Mouse (Mus musculus) lung, postnatal 0 days (tissue): ENCODE results near the gene Prkcz. TPM values are rescaled to one million over a fixed set of nuclear protein-coding genes. Genes with fewer than 3 reads are reported as not detected.

ENCODE experiments used
- ATAC-seq: fragments of 200-750 bp; cut with Nextera tagmentation; 2 replicates; pipeline ENCODE4 v1.8.0; 2017; ENCODE audit warnings: moderate library complexity
- DNase-seq: peaks from one replicate; pipeline ENCODE4 v3.0.0-alpha.2; 2016; ENCODE audit warnings: low spot score
- H3K27ac ChIP-seq: fragments of 300-500 bp; sonication (generic); 2 replicates; pipeline ENCODE4 v1.5.1; 2014; ENCODE audit warnings: antibody characterized with exemption, mild to moderate bottlenecking, low read length, mixed read lengths
- H3K27me3 ChIP-seq: fragments of 300-500 bp; sonication (generic); replicated peaks from 2 replicates; pipeline ENCODE4 v1.6.1; 2014; ENCODE audit warnings: low read length, mixed read lengths; ENCODE audit not compliant: insufficient read depth
- H3K36me3 ChIP-seq: fragments of 300-500 bp; sonication (generic); 2 replicates; pipeline ENCODE4 v1.6.1; 2014; ENCODE audit warnings: low read length, mixed read lengths; ENCODE audit not compliant: insufficient read depth
- H3K4me1 ChIP-seq: fragments of 300-500 bp; sonication (generic); 2 replicates; pipeline ENCODE4 v1.6.1; 2014; ENCODE audit warnings: antibody characterized with exemption, low read depth, low read length, mixed read lengths; ENCODE audit not compliant: insufficient read depth
- H3K4me2 ChIP-seq: fragments of 300-500 bp; sonication (generic); replicated peaks from 2 replicates; pipeline ENCODE4 v1.6.1; 2014; ENCODE audit warnings: low read depth, mild to moderate bottlenecking, low read length, moderate library complexity, mixed read lengths
- H3K4me3 ChIP-seq: fragments of 300-500 bp; sonication (generic); 2 replicates; pipeline ENCODE4 v1.5.1; 2014; ENCODE audit warnings: low read depth, low read length
- H3K9ac ChIP-seq: fragments of 300-500 bp; sonication (generic); replicated peaks from 2 replicates; pipeline ENCODE4 v1.6.1; 2014; ENCODE audit warnings: low read depth, mild to moderate bottlenecking
- H3K9me3 ChIP-seq: fragments of 300-500 bp; sonication (generic); 2 replicates; pipeline ENCODE4 v1.6.1; 2016; ENCODE audit warnings: low read length, mixed read lengths
- CTCF ChIP-seq: IDR thresholded peaks from 2 replicates; pipeline ENCODE4 v1.5.1; 2016; ENCODE audit warnings: antibody characterized with exemption, mild to moderate bottlenecking
- EP300 ChIP-seq: IDR thresholded peaks from 2 replicates; pipeline ENCODE4 v1.6.1; 2016; ENCODE audit warnings: antibody characterized with exemption, mild to moderate bottlenecking, control low read depth
- WGBS: fragments of 180-500 bp; shearing (Covaris S2); extraction: QIAGEN DNeasy Blood & Tissue Kit; methylation state at CpG from one replicate; pipeline ENCODE4 v1.1.7; 2014; 5-methylcytosine and 5-hydroxymethylcytosine counted together
- polyA plus RNA-seq: library from polyadenylated mRNA; unstranded; fragments of >200 nt; fragmentation: Nextera tagmentation; extraction: Ambion mirVana; gene quantifications from 2 replicates; pipeline ENCODE4 v1.2.1, GENCODE M21; 2015

Prkcz gene
- polyA plus RNA-seq, 1 experiment from 2014 or later, result 23.4 TPM

- TF ChIP-seq EP300, result no peak
- TF ChIP-seq CTCF, result no peak
- H3K9me3 ChIP-seq, result no peaks in the 10 kb centered on the region
- no peak overlapping the region for H3K4me3 ChIP-seq
- no peaks in the 10 kb centered on the region for H3K36me3 ChIP-seq
- 79% methylated on average over 10 of the region's 10 CpGs for WGBS
- no peak overlapping the region for H3K9ac ChIP-seq
- DNase-seq, result no peak
- no peak overlapping the region for H3K4me2 ChIP-seq
- ATAC-seq, result no peak
- no peaks in the 10 kb centered on the region for H3K4me1 ChIP-seq
- H3K27ac ChIP-seq, result no peak overlapping the region
- H3K27me3 ChIP-seq, result no peaks in the 10 kb centered on the region
Measured at GRCm38 (mm10) chr4:155292863-155293262, 68.3 kb downstream of the Prkcz start.

- H3K9ac ChIP-seq, result no peak overlapping the region
- TF ChIP-seq CTCF, result no peak
- no peak for TF ChIP-seq EP300
Measured at GRCm38 (mm10) chr4:155290045-155290444, 71.1 kb downstream of the Prkcz start.

GRCm38 (mm10) chr4:155288586-155288985, 72.6 kb downstream of the Prkcz start:
- H3K9ac ChIP-seq, result no peak overlapping the region
- ATAC-seq (no peak), DNase-seq (no peak)
- H3K4me1 ChIP-seq, result 0 out of 2 replicates have a peak, but pooled peaks cover 3% of the 10 kb centered on the region
- 76% methylated on average over 1 of the region's 1 CpGs for WGBS
- no peak overlapping the region for H3K27ac ChIP-seq
- H3K4me3 ChIP-seq, result no peak overlapping the region
- no peaks in the 10 kb centered on the region for H3K9me3 ChIP-seq
- H3K36me3 ChIP-seq, result no peaks in the 10 kb centered on the region
- TF ChIP-seq CTCF (peak; percentile 12; the same call in 1 of the 2 replicates), EP300 (no peak)
- no peak overlapping the region for H3K4me2 ChIP-seq
- H3K27me3 ChIP-seq, result no peaks in the 10 kb centered on the region

More at GRCm38 (mm10) chr4:155290045-155290444, 71.1 kb downstream of the Prkcz start:
- H3K27me3 ChIP-seq, result no peaks in the 10 kb centered on the region
- ATAC-seq, result no peak
- WGBS, result 90% methylated on average over 7 of the region's 7 CpGs
- no peaks in the 10 kb centered on the region for H3K9me3 ChIP-seq
- no peak overlapping the region for H3K27ac ChIP-seq
- DNase-seq, result no peak
- H3K4me3 ChIP-seq, result no peak overlapping the region
- no peaks in the 10 kb centered on the region for H3K36me3 ChIP-seq
- H3K4me1 ChIP-seq, result no peaks in the 10 kb centered on the region
- H3K4me2 ChIP-seq, result no peak overlapping the region

GRCm38 (mm10) chr4:155287713-155288112, 73.4 kb downstream of the Prkcz start:
- no peaks in the 10 kb centered on the region for H3K27me3 ChIP-seq
- no peaks in the 10 kb centered on the region for H3K9me3 ChIP-seq
- TF ChIP-seq CTCF (no peak), EP300 (no peak)
- WGBS, result 81% methylated on average over 11 of the region's 11 CpGs
- H3K36me3 ChIP-seq, result no peaks in the 10 kb centered on the region
- no peak overlapping the region for H3K4me3 ChIP-seq
- no peak for DNase-seq
- H3K4me1 ChIP-seq, result peaks cover 7% of the 10 kb centered on the region; the same call in 1 of the 2 replicates
- no peak overlapping the region for H3K4me2 ChIP-seq
- H3K9ac ChIP-seq, result no peak overlapping the region
- no peak for ATAC-seq
- H3K27ac ChIP-seq, result no peak overlapping the region

GRCm38 (mm10) chr4:155286090-155286489, 75.1 kb downstream of the Prkcz start:
- Histone ChIP-seq H3K27ac (no peak overlapping the region), H3K9ac (no peak overlapping the region), H3K27me3 (no peaks in the 10 kb centered on the region), H3K4me3 (no peak overlapping the region), H3K9me3 (no peaks in the 10 kb centered on the region), H3K4me2 (no peak overlapping the region), H3K36me3 (no peaks in the 10 kb centered on the region), H3K4me1 (peaks cover 7% of the 10 kb centered on the region; the same call in 1 of the 2 replicates)
- WGBS, result 83% methylated on average over 4 of the region's 4 CpGs
- ATAC-seq (no peak), DNase-seq (no peak)
- TF ChIP-seq CTCF, result no peak
- TF ChIP-seq EP300, result no peak

GRCm38 (mm10) chr4:155284521-155285379, 76.4 kb downstream of the Prkcz start:
- no peak overlapping the region for H3K4me2 ChIP-seq
- DNase-seq (no peak), ATAC-seq (no peak)
- H3K9me3 ChIP-seq, result no peaks in the 10 kb centered on the region
- H3K27ac ChIP-seq, result no peak overlapping the region
- no peaks in the 10 kb centered on the region for H3K36me3 ChIP-seq
- H3K4me3 ChIP-seq, result no peak overlapping the region
- no peak for TF ChIP-seq EP300
- TF ChIP-seq CTCF, result no peak
- peaks cover 7% of the 10 kb centered on the region; the same call in 1 of the 2 replicates for H3K4me1 ChIP-seq
- no peaks in the 10 kb centered on the region for H3K27me3 ChIP-seq
- no peak overlapping the region for H3K9ac ChIP-seq
- WGBS, result 83% methylated on average over 15 of the region's 15 CpGs
